Mouse (Mus musculus) gastrocnemius, postnatal 4 days (tissue): ENCODE data around the gene Chrnb4. TPM values are rescaled to one million over a fixed set of nuclear protein-coding genes. Genes with fewer than 3 reads are reported as not detected.

Source experiments
- DNase-seq, 2 experiments: peaks; one replicate each; pipeline ENCODE4 v3.0.0; 2021 to 2022; ENCODE audit warnings: low spot score in 2 of 2, mixed read lengths in 2 of 2
- total RNA-seq, 2 experiments: library from RNA; stranded (reverse); gene quantifications; 2 replicates each; pipeline ENCODE4 v1.2.3; 2021

Gene Chrnb4
- total RNA-seq, 2 experiments from 2014 or later = 0.10 to 0.20 TPM

DNA sequence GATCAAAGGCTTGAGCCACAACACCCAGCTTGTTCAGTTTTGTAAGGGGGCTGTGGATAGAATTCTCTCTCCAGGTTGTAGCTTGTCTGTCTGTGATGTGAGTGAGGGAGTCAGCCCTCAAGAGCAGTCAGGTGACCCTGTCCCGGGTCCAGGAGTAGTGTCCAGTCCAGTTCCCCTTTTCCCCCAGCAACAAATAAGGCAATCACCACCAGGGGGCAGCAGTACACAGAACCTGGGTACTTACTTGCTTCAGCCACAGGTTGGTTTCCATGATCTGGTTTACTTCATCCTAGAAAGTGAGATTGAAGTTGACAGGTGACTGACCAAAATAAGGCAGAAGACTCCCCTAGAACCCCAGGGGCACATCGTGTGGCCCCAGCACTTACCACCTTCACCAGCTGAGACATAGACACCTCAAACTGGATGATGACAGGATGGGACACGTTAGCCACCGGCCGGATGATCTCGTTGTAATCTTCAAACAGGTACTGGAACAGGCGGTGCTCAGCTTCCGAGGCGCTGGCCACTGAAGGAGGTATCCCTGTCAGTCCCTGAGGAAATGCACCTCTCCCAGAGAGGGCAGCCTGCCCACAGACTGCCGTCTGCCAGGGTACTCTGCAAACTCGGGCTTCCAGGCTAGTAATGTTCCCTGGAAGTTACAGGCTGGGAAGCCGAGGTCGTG, 24.5 kb downstream of the Chrnb4 start:
- peak; percentile 63 to 80 for DNase-seq

DNA sequence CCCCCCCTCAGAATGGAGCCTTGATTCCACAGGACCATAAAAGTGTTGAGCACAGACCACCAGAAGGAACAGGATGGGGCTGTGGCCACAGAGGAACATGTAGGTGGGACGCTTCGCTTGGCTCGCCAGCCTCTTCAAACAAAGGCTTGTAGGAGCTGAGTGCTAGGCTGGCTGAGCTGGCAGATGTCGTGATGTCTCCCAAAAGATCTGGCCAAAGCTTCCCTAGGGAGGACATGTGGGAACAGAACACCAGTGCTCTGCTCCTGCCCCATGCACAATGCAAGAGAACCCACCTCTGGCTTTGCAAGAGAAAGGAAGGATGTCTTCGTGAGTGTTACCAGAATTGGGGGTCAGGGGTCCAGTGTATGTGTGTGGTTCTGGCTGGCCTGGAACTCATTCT, 25.3 kb downstream of the Chrnb4 start:
- DNase-seq = no peak

DNA sequence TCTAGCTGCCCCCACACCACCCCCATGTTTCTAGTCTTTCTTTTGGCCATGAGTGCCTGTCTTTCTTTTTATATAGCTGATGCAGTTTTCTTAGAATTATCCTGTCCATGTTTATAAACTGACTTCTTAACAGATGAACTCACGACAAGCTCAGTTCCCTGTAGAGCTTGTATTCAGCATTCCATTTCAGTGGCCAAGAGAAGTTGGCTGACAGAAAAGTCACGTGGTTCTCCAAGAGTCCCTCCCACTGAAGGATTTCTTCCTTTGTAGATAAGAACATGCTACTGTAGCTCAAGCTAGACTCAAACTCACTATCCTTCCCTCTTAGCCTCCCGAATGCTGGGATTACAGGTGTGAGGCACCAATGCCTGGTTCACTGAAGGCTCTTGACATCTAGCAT, 31.7 kb downstream of the Chrnb4 start:
- no peak for DNase-seq

DNA sequence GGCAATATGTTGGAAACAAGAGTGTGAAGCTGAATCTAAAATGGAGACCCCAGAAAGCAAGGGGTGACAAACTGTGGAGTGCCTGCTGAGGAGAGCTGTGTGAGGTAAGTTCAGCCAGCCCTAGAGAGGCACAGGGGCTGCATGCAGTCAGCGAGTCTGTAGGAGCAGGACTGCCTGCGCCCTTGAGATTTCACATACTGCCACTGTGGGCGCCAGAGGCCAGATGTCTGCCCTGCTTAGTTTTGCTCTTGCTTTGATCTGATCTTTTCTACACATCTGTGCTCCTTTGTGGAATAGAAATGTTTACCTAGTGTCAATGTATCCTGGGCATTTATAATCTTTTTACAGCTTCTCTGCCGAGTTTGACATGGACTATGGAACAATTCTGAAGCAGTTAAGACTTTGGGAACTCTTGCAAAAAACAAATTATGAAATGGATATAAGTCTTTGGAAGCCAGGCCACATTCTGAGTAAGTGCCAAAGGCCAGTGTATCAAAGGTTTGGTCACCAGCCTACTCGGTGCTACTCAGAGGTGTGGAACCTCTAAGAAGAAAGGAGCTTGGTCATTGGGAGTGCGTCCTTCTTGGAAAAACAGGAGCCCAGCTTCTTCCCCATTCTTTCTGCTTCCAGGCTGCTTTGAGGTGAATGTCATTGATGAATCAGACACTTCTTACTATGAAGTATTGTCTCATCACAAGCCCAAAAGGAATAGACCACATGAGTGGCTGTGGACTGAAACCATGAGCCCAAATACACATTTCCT, 37.8 kb downstream of the Chrnb4 start:
- no peak for DNase-seq

DNA sequence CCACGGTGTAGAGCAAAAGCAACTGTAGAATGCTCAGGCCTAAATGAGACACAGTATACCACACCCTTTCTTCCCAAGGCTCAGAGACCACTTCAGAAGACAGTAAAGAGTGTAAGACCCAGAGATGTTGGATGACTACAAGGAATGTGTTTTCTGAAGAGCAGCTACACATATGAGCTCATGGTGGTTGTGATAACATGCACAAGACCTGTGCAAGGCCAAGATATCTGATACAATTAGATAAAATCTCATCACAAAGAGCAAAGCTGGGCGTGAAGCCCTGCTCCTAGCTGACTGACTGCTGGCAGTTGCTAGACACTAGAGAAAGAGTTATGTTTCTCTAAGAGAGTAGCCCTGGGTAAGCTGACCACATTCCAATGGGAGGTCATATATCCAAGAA, 38.9 kb downstream of the Chrnb4 start:
- DNase-seq = no peak

DNA sequence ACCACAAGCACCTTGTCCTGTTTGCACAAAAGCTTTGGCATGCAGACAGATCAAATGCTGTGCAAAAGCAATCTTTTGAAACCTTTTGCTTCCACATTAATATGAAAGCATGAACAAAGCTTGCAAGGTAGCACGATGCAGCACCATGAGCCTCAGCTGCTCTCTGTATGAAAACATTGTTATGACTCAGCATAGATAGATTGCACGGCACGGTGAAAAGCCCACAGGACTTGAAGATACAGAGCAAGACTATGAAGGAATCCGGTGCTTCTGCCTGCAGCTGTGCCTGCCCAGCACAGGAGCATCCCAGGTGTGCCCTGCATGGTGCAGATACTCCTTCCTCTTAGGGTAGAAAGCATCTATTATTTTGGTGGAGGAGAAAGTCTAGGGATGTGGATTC, 45.0 kb downstream of the Chrnb4 start:
- no peak for DNase-seq

GRCm38 (mm10) chr9:54995645-54996044, 52.9 kb downstream of the Chrnb4 start:
- no peak for DNase-seq

GRCm38 (mm10) chr9:54994381-54994780, 54.2 kb downstream of the Chrnb4 start:
- DNase-seq = no peak

DNA sequence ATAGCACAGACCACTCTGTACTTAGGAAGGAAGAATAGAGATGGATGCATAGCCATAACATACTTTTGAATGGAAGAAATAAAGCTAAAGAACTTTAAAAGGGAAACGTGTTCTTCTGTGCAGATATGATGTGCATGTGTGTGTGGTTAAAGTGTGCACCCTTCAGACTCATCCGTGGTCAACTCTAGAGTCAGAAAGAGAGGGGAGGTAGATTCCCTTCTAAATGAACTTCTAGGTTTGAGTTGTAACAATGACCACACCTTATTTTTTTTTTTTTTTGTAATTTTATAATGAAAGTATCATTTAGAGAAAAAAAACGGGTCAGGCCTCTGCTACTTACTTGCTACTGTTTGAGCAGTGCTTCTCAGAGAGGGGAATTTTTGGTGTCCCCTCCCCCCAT, 58.2 kb downstream of the Chrnb4 start:
- no peak for DNase-seq

DNA sequence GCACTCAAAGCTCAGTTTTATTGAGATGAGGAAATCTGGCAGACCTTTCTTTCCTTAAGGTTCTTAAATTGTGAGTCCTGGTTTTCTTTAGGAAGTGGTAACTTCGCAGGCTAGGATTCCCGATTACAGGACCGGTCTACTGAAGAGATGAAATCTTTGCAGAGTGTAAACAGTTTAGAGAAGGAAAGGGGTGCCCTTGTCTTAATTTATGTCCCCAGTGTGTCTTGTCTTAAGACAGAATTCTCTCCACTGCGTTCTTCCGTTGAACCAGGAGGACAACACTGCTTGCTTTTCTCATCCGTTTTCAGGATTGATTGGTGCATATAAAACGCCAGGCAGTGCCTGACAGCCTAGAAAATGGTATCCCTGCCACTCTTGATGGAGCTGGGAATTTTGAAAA, 66.2 kb downstream of the Chrnb4 start:
- DNase-seq = no peak

- peak in 1 of 2 experiments; percentile 24 for DNase-seq
These were observed 67.0 kb downstream of the Chrnb4 start for GRCm38 (mm10) chr9:54981291-54982191.

- DNase-seq = no peak
These were observed 67.9 kb downstream of the Chrnb4 start, which contains the start of gene Chrna5 for GRCm38 (mm10) chr9:54980674-54981073. Gene Chrna5 (plus strand): TSS chr9:54980880.

Other genes starting within 250 kb of the Chrnb4 start
- gene Ireb2, start 185.0 kb downstream of the Chrnb4 start, total RNA-seq = 10 to 100 TPM; 40.5 to 43.5 TPM
- 1 to 10 TPM; 4.8 to 5.1 TPM for gene Hykk, start 131.5 kb downstream of the Chrnb4 start, total RNA-seq
- gene Psma4, start 98.0 kb downstream of the Chrnb4 start, total RNA-seq = 100 to 1,000 TPM; 170 to 194 TPM
- gene AY074887, start 97.8 kb downstream of the Chrnb4 start, total RNA-seq = under 1 TPM in 1 of 2 experiments, not detected in 1; 0.36 TPM
- gene Chrna5, start 67.9 kb downstream of the Chrnb4 start, total RNA-seq = under 1 TPM; 0.22 to 0.23 TPM
- gene Chrna3, start 22.2 kb downstream of the Chrnb4 start, total RNA-seq = under 1 TPM in 1 of 2 experiments, not detected in 1; 0.10 TPM
- gene Ube2q2, start 100.1 kb upstream of the Chrnb4 start, total RNA-seq = 10 to 100 TPM; 26.7 to 27.2 TPM
- gene Fbxo22, start 160.1 kb upstream of the Chrnb4 start, total RNA-seq = 10 to 100 TPM; 21.0 to 23.9 TPM